Mouse (Mus musculus) liver, embryonic 14.5 days (tissue): ENCODE results near the gene Pfkfb4.

Experiments used
- CTCF ChIP-seq: IDR thresholded peaks from 2 replicates; pipeline ENCODE4 v1.5.1; 2016; ENCODE audit warnings: antibody characterized with exemption, low read depth, control low read depth
- EP300 ChIP-seq: IDR thresholded peaks from 2 replicates; pipeline ENCODE4 v1.6.1; 2016; ENCODE audit warnings: antibody characterized with exemption, low read depth

DNA sequence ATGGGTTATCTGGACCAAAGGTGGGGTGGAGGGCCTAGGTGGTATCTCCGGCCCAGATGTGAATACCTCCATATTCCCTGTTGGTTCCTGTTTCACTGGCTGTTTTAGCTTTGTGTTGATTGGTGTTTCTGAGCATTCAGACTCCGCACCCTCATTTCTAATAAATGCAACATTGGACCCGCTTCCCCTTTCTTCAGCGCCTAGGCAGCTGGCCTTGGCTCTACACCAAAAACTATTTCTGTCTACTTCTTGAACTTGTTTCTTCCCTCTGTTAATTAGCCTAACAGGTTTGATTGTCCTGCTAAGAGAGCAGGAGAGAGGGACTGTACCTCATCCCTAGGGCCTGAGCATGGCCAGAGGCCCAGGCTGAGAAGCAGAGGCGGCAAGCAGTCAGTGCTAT lies 66.0 kb downstream of the Pfkfb4 start:
- TF ChIP-seq CTCF (no peak), EP300 (no peak)
